Mouse (Mus musculus): ENCODE results near the gene Vegfa.

Gene Vegfa

DNA sequence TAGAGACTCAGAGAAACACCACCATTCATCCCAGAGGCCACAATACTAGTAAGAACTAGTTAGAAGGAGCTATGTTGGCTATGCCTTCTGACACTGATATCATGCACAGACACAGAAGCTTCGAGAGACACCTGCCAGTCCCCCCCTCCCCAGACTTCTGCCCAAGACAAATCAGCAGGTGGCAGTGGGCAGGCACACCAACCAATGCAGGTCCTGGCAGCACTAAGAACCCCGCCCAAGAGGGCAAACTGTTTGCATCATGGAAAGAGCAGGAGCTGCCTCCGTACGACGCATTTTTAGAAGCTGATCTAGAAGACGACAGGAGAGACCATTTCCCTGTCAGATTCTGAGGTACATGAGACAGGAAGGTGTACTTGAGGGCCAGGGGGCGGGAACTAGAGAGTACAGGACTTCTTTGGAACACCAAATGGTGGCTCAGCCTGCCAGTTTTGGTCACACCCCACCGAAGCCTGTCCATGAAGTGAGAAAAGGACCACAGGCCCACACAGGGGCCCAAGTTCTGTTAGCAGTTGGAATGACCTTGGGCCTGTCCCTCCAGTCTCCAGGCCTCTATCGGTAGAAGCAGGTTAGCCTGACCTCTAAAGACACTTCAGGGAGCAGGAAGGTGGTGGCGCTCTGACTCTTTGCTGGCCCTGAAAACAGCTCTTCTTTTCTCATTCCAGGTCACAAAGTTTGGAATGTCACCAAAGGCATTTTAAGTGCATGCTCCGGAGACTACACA, 6.1 kb downstream of the Vegfa start:
- peak in 1 of 2 experiments; percentile 27 for DNase-seq (ENCODE audit: low spot score in 2 of 2)

DNA sequence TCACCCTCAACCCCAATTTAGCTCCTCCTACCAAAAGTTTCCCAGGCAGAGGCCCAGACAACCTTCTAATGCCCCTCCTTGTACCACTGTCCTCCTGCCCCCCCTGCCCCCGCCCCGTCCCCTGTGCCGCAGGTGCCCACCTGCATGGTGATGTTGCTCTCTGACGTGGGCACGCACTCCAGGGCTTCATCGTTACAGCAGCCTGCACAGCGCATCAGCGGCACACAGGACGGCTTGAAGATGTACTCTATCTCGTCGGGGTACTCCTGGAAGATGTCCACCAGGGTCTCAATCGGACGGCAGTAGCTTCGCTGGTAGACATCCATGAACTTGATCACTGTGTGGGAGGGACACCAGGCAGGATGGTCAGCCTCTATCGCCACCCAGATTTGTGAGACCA, 7.0 kb downstream of the Vegfa start:
- no peak for DNase-seq (ENCODE audit: low spot score in 2 of 2)

DNA sequence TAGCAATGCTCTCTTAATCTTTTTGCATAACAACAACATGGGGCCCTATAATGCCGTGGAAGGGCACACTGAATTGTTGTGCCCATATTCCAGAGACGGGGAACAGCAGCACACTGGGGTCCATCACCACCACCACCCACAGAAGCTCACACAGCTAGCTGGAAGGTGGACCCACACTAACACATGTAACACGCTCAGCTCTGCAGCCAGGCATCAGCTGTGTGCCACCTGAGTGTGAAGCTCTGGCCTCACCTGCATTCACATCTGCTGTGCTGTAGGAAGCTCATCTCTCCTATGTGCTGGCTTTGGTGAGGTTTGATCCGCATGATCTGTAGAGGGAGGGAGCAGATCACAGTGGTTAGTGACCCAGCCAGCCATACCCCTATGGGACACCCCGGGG, 8.0 kb downstream of the Vegfa start:
- no peak for DNase-seq (ENCODE audit: low spot score in 2 of 2)

DNA sequence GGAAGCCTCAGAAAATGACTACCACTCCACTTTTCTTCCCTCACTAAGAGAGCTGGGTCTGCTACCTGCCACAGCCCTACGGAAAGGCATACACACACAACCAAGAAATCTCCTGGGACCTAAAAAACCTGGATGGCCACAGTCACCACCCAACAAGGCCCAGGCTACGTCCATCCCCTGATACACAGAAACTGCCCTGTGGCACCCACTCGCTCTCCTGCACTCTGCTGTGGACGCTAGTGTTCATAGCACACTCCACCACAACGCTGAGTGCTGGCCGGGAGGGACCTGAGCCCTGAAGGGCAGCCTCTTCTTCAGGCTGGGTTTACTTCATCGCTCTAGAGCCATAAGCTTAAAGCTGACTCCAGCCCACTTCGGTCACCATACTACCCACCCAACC, 8.6 kb downstream of the Vegfa start:
- no peak for DNase-seq (ENCODE audit: low spot score in 2 of 2)

DNA sequence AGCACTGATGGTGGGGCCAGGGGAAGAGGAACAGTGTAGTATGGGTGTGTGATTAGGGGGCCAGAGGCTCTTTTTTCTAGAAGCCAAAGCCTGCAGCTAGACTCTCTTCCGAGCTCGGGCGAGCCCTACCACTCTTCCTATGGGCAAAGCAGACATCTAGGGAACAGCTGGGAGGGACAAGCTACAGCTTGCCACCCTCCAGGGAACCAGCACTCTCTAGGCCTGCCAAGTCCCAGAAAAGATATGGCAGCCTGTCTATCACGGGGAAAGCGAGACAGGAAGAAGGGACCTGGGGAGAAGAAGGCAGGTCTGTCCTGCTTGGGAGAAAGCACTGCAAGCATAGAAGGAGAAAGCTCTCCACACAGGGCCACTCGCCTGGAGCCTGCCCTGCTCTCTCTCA, 9.2 kb downstream of the Vegfa start:
- peak in 1 of 2 experiments; percentile 30 for DNase-seq (ENCODE audit: low spot score in 2 of 2)

DNA sequence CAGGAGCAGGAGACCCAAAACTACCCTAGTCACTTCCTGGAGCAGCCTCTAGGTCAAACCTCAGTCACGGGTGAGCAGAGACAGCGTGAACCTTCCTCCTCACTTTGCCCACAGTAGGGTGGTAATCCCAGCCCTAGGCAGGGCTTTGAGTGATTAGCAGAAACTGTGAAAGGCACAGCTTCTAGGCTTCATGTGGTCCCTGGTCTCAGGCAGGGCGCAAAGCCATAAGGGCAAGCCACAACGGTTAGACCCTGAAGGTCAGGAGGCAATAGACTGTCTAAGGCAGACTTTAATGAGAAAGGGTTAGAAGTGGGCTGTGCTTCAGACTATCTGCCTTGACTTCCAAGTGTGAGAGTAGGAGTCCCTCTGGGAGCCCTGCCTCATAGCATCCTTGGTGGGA, 9.7 kb downstream of the Vegfa start:
- no peak for DNase-seq (ENCODE audit: low spot score in 2 of 2)

DNA sequence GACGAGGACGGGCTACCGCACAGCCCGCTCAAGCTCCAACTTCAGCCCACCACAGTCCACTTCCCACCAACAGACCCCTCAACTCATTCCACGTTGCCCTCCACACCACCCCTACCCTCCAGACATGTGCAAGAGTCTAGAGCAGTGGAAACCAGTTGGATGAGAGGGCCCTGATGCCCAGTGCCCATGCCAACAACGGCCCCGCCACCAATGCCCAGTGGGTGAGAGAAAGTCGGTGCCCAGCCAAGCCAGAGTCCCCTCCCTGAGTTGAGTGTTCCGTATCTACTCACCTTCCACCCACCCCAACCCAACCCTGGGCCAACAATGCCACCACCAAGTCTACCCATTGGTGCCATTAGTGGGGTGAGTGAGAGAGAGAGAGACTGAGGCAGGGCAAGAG, 10.4 kb downstream of the Vegfa start:
- DNase-seq (ENCODE audit: low spot score in 2 of 2), result no peak

DNA sequence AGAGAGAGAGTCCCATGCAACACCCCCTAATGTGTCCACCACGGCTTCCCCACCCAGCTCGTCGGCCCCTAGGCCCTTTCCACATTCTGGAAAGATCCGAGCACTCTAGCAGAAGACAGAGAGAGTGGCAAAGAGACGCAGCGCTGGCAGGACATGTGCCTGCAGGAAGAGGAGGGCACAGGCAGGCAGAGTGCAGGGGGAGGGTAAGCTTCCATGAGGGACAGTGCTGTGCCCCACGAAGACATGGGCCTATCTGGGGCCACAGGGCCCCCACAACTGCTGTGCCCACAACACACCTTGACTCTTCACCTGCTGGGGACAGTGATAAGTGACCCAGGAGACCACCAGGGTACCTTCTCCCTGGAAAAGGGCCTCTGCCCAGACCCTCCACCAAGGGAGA, 11.0 kb downstream of the Vegfa start:
- DNase-seq (ENCODE audit: low spot score in 2 of 2), result no peak

DNA sequence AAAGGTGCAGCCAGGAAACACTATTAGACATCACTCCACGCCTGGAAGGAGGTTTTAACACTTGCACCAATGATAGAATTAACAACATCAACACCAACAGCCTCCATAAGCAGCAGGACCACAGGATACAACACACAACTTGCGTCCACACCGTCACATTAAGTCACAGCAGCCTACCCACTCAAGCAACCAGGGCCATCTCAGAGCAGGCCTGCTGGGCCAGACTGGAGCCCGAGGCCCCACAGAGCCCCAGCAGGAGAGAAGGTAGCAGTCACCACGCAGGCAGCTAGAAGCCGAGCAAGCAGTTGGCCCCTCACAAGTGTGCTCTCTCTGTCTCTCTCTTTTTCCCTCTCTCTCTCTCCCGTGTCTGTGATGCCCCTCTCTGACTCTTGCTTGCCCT, 11.6 kb downstream of the Vegfa start:
- DNase-seq (ENCODE audit: low spot score in 2 of 2), result no peak

DNA sequence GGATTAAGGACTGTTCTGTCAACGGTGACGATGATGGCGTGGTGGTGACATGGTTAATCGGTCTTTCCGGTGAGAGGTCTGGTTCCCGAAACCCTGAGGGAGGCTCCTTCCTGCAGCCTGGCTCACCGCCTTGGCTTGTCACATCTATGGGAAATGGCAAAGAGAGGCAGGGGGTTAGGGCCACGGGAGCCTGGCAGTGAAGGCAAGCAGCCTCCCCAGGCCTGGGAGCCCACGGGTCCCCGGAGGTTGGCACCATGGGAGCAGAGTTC, 13.5 kb downstream of the Vegfa start:
- DNase-seq (ENCODE audit: low spot score in 2 of 2), result no peak

DNA sequence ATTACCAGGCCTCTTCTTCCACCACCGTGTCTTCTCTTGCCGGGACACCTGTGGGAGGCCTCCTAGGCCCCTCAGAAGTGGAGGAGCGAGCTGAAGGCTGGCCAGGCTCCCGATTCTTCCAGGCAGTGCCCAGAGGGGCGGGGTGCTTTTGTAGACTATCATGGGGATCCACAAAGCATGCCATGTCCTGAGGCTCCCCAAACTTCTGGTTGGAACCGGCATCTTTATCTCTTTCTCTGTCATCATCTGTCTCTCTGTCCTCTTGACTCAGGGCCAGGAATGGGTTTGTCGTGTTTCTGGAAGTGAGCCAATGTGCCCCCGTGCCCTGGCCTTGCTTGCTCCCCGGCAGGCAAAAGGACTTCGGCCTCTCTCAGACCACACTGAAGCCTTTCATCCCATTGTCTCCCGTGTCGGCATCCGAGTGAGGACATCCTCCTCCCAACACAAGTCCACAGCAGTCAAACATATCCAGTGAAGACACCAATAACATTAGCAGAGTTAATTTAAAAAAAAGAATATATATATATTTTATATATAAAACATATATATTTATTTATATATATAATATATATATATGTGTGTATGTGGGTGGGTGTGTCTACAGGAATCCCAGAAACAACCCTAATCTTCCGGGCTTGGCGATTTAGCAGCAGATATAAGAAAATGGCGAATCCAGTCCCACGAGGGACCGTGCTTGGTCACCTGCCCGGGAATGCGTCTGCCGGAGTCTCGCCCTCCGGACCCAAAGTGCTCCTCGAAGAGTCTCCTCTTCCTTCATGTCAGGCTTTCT, 14.0 kb downstream of the Vegfa start:
- no peak for DNase-seq (ENCODE audit: low spot score in 2 of 2)

DNA sequence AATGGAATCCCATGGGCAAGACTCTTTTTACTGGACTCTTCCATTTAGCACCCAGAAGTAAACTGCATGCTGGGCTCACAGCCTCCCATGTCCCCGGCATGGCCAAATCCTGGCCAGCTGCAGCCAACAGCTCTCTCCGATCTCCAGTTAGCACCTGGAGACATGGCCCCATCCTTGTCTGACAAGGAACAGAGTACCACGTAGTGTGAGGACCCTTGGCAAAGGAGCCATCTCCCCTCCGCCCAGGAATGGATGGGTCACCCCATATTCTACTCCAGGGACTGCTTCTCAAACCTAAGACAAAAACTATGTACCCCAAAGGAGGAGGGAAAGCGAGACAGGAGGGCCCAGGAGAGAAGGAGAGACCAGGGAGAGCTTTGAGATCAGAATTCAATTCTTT, 15.6 kb downstream of the Vegfa start:
- no peak for DNase-seq (ENCODE audit: low spot score in 2 of 2)

DNA sequence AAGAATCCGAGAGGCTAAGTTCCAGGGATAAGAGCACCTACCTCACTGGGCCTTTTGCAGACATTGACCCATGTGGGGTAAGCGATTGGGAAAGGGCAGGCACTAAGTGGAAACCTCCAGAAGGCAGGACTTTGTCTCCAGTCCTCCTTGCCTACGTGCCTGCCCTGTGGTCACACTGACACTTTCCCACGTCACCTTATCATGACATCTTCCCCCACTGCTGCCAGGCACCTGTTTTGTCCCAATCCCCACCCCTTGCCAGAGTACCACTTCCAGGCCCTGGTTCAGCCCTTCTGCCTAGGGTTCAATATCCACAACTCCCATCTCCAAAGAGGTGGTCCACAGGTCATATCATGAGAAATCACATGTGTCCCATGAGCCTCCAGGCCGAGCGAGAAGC, 16.2 kb downstream of the Vegfa start:
- no peak for DNase-seq (ENCODE audit: low spot score in 2 of 2)

DNA sequence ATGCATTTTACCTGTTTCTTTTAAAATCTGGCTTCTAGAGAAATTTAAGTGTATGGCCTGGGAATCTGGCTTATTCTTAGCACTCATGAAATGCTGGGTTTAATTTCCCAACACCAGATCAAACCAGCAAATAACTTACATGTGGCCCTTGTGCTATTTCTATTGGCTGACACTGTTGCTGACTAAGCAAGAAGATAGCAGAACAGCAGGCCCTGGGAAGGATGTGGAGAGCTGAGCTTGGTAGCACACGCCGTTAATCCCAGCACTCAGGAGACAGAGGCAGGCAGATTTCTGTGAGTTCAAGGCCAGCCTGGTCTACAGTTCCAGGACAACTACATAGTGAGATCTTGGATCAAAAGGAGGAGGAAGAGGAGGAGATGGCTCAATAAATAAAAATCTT, 17.2 kb downstream of the Vegfa start:
- DNase-seq (ENCODE audit: low spot score in 2 of 2), result no peak

DNA sequence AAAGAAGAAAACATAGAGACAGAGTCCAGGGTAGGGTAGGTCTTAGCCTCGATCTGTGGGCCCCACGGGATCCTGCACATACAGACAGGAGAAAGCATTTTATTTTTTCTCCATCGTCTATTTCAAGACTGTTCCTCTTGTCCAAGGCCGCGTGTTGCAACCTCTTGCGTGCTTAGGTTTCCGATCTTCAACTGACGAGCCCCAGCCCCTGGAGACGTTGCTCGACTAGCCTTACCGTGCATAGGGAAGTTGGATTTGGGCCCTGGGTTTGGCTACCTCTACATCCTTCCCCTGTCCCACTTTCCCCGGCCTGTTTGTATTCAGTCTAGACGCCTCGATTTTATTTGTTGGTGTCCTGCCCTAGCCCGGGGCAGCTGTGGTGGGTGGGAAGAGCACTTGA, 18.6 kb downstream of the Vegfa start:
- no peak for DNase-seq (ENCODE audit: low spot score in 2 of 2)

DNA sequence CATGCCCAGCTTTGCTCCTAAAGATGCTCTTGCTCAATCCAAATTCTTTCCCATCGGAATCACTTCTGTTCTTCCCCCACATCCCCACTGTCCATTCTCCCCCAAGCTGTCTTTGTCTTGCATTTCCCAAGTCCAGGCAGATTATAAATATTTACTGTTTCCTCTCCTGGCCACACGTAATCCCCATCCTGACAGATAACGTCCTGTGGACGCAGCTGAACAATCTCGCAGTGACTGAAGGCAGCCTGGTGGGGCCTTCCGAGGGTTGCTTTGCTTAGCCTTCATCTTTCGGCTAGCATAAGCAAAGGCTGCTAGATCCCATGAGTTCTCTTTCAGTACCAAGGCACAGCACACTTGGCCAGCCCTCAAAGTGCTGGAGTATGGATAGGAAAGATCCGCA, 20.0 kb downstream of the Vegfa start:
- DNase-seq (ENCODE audit: low spot score in 2 of 2), result no peak

DNA sequence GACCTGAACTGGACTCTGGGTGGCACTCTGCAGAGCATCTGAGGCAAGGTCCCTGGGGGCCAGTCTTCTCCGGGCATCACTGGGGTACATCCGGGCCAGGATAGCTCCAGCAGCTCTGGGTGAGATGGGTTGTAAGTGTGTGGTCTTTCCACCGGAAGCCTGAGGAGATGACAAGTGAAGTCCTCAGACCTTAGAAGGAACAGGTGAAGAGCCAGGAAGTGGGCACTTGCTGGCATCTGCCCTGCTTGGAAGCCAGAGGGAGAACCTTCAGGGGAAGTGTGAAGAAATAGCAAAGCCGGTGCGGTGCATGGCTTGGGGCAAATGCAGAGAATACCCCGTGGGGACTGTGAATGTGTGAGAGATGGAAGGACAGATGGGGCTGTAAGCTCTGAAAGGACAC, 21.7 kb downstream of the Vegfa start:
- DNase-seq (ENCODE audit: low spot score in 2 of 2), result no peak

DNA sequence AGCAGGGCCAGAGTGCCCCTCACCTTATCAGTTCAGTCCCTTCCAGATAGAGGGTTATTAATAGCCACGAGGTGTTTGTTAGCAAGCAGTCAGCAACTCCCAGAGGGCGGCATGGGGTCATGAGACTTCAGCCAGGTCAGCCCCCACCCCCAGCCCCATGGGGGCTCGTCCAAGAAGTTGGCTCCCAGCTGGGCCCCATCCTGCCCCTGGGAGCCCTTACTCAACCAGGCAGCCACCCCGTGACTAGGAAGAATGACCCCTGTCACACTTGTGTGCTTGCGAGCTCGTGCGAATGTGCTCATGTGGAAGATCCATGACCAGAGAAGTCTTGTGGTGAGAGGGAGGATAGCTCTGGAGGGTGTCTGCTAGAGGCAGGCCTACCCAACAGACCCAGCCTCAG, 23.0 kb downstream of the Vegfa start:
- DNase-seq (ENCODE audit: low spot score in 2 of 2), result peak; percentile 50 to 64

DNA sequence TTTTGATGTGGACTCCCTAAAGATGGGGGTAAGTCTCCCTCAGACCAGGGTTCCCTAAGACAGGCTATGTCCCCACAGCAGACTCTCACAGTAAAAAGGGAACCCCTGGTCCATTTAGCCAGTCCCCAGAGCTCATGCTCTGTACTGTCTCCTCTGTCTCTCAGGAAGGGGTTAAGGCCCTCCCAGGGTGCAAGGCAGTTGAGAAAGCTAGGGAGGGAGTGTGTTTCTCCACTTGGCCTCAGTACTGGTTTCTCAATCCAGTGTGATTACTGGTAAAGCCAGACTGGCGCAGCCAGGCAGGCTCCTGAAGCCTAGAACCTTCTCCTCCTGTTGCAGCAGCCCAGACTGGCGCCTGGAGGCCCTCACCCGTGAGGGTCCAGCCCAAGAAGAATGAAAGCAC, 26.7 kb downstream of the Vegfa start:
- DNase-seq (ENCODE audit: low spot score in 2 of 2), result no peak

DNA sequence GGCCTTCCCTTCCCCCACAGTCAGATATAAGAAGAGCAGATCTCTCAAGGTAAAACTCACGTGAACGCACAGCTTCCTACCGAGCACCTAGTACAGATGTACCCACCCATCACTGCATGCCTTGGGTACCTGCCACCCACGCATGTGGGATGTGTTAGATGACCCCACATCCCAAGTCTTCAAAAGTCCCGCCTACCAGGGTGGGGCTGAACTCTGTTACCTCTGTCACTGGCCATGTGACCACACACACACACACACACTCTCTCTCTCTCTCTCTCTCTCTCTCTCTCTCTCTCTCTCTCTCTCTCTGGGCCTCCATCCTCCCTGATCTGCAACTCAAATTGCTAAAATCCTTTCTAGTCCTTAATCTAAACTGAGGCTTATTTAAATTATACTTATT, 27.7 kb downstream of the Vegfa start:
- no peak for DNase-seq (ENCODE audit: low spot score in 2 of 2)

DNA sequence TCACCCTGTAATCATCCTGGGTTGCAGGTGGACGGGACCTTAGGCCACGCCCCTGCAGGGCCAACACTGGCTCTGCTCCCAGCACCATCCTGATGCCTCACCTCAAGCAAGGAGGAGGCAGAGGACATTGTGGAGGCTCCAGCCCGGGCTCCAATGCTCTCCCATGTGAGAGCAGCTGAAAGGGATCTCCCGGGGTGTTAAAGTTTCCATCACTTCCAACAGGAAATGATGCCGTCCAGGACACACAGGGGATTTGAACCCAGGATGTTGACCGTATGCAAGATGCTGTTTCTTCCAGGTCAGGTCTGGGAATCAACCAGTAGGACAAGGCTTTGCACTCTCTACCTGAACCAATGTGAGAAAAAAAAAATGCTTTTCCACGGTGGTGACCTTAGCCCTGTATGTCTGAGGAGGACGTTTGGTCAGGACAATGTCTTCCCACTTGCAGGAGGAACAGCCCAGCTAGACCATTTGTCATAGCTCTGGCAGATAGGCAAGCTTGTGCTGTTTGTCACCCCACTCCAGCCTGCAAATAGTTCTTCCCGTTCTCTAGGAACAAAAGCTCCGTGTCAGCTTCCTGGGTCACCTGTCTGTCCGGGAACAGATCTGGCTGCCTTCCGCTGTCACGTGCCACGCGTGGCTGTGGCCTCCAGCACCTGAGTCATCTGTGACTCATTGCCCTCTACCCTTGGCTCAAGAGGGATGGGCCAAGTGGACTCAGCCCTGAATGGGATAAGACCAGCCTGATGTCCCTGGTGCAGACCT, 28.3 kb downstream of the Vegfa start:
- DNase-seq (ENCODE audit: low spot score in 2 of 2), result peak; percentile 50 to 60

DNA sequence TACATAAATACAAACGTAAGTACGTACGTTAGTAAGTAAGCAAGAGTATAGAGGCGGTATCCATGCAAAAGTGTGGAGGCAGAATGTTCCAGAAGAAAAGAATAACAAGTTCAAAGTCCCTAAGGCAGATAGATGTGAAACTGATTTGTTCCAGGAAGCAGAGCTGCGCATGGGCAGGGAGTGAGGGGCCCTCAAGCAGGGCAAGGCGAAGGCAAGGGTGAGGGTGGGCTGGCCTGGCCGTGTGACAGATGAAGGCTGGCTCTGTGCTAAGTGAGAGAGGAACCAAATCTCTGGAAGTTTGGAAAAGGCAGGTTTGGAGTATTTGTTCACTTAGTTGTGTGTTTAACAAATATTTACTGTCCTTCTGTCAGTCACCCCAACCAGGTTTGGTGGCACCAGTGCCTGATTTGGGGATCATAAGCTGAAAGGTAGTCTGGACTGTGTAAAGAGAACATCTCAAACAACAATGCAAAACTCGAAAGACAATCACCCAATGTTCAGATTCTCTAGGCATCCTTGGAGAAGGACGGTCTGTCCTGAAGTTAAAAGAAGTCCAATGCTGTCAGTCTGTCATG, 32.7 kb downstream of the Vegfa start:
- no peak for DNase-seq (ENCODE audit: low spot score in 2 of 2)

DNA sequence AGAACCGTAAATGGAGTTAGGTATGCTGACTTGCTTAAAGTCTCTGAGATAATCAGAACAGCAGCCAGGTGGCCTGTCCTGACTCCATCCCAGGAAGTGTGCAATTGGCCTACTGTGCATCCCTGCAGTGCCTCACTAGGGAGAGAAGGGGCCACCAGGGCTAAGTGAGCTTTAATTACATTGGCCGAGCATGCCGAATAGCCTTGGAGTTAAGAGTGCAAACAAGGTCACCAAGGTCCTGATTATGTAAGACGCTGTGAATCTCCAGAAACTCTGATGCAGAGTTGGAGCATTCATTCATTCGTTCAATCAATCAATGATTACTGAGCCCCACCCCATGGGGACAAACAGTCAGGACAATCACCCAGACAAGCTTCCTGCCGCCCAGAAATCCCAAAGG, 33.8 kb downstream of the Vegfa start:
- no peak for DNase-seq (ENCODE audit: low spot score in 2 of 2)
